Mouse (Mus musculus) cerebellum, postnatal 36 days (tissue): ENCODE results near the gene Nup93.

ENCODE experiments used
- DNase-seq, 2 experiments: peaks; one replicate each; pipeline ENCODE4 v3.0.0; 2021 to 2022; ENCODE audit warnings: mixed read lengths in 2 of 2

The Nup93 gene

DNA sequence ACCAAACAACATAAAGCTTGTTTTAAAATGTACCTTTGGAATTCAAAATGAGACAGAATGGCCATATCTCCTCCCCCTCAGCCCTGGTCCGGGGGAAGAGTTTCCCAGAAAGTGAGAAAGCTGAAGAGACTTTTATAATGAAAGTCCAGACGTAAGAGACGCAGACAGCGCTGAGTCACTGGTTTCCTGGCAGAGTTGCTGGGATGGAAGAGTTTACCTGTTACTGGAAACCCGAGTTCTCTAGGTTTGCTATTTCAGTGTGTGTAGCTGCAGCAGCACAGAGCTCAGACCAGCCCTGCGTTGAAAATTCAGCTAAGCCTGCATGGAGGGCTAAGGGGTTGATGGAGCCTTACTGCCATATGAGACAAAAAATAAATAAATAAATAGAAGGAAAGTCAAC is 108.7 kb downstream of the Nup93 start:
- DNase-seq, result no peak

DNA sequence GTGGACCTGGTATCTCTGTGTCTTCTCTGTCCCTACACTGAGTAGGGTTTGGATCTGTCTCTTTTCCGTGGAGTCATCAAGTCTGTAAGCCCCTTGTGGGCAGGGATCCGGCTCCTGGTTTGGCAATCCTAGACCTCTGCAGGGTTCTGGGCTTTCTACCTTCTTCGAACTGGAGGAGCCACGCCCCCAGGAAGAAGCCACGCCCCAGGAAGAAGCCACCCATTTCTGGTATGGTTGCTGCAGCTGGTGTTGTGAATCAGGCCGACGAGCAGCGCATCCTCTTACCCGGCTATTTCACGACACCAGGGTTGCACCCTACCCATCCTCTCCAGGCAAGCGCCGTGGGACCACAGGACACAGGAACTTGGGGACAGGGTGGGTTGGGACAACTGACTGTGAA is 109.7 kb downstream of the Nup93 start:
- no peak for DNase-seq

DNA sequence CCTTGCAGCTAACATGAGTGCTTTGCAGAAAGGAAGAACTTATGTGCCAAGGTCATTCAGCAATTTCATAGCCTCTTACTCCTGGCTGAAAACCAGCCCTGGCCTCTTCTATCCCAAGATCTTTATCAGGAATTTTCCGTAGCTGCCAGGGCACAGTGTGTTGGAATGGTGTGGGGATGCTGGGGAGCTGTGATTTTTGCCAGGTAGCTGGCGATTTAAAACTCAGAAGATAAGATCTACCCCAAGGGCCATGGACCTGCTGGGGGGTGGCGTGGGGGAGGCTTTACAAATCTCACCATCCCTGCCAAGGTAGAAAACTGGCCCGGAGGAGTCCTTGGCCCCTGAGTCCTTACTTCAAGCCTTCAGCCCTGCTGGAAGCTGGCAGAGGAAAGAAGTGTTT is 111.7 kb downstream of the Nup93 start:
- no peak for DNase-seq

DNA sequence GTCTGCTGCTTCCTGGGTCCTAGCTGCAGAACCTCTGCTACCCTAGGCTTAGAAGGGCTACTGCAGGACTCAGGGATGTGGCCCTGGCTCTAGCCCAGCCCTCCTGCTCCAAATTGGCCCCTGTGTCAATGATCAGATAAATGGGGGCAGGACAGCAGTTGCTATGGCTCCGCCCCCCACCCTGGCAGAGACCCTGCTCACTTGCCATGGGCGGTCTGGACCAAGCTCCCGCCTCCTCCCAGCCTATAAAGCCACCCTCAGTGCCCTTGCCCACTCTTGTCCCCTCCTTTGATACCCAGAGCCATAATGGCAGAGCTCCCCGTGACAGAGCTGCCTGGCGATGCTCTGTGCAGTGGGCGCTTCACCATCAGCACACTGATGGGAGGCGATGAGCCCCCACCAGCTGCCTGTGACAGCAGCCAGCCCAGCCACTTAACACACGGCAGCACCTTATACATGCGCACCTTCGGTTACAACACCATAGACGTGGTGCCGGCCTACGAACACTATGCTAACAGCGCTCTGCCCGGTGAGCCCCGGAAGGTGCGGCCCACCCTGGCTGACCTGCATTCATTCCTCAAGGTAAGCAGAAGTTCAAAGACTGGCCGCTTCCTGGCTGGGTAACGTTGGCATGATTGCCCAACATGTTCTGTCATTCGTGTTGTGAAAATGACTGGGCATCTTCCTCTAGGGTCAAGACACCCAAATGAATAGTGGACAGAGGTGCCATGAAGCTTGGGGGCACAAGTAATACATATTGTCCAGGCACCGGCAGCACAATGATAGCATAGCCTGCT is 114.8 kb downstream of the Nup93 start, which contains the start of gene Slc12a3:
Gene Slc12a3 (plus strand): TSS at position 270 of the 797 bp plus-strand sequence.
- no peak for DNase-seq

DNA sequence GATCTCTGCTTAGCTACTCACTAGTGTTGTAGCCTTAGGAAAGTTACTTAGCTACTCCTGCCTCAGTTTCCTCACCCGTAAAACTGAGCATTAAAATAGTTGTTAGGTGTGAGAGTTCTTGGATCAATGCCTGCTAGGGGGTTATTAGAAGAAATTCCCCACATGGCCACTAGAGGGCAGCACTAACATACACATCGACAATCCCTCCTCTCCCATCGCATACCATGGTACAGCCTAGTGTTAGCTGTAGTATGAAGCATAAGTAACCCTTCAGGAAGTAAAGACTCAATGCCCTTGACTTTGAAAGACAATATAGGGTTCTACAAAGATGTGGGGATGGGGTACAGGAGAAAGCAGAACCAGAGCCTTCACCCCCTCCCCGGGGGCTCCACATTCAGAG is 116.4 kb downstream of the Nup93 start:
- DNase-seq, result peak in 1 of 2 experiments; percentile 37

DNA sequence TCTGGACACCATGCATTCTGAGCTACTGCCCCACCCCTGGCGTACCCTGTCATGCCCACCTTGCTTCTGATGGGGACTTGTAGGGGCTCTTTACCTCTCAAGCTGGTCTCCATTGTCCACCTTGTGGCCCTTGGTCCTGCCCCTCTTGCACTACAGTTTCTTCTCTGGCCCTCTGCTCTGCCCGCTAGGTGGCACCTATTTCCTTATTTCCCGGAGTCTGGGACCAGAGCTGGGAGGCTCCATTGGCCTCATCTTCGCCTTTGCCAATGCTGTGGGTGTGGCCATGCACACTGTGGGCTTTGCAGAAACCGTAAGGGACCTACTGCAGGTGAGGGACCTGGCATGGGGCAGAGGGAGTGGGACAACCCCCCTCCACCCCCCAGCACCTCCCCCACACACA is 119.0 kb downstream of the Nup93 start:
- DNase-seq, result no peak

DNA sequence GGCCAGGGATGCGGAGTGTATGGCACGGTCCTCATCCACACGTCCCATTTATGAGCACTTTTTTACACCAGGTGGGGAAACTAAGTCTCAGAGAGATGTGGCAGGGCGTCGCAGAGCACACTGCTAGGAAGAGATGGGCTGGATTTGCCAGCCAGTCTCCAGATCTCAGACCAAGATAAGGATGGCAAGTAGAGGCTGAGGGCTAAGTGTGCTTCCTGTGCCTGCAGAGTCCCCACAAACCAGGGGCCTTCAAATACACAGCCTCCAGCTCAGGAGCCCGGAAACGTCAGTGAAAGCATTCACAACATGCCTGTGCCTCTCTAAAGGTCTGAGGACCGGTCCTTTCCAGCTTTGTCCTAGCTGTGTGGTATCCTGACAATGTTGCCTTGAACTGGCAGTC is 123.2 kb downstream of the Nup93 start:
- no peak for DNase-seq

DNA sequence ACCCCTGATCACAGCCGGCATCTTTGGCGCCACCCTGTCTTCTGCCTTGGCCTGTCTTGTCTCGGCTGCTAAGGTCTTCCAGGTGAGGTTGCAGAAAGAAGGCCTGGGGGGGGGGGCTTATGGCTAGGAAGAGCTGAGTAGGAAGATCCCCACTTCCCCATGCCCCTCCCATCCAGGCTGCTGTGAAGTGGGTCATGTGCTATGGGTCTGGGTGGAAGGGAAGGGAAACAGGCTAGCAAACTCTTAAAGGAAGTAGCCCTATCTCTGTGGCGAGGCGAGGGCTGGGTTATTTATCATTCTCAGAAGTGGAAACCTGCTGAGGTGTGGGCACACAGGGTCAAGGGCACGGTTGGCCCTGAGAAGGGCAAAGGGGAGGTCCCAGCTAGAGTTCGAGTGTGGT is 126.4 kb downstream of the Nup93 start:
- no peak for DNase-seq

DNA sequence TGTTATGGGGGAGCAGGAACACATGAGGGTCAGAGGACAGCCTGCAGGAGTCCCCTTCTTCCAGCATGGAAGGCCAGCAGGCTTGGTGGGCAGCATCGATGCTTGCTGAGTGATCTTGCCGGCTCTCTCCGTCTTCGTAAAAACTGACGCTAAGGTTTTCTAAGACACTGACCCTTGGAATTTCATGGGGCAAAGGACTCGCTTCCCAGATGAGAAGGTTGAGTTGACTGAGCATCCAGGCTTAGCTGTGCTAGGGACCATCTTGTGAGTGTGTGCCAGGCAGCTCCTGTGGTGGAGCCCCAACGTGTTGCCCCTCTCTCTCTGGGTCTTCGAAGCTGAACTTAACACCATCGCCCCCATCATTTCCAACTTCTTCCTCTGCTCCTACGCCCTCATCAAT is 128.3 kb downstream of the Nup93 start:
- no peak for DNase-seq

DNA sequence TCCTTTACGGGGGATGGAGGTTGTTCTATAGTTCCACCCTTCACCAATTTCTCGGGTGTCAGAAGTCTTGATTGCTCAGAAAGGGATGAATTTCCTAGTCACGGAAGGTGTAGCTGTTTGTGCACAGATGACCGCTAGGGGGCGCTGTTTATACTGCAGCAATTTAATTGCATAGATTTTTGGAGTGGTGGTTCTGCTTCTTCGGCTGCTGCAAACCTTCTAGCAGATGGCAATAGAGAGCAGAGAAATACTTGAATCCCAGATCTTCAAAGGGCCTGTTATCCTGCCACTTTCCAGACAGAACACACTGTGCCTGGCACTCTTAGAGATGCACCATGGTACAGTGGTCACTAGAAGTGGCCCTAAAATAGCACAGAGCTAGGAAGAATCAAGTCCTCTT is 128.9 kb downstream of the Nup93 start:
- peak; percentile 71 to 81 for DNase-seq

DNA sequence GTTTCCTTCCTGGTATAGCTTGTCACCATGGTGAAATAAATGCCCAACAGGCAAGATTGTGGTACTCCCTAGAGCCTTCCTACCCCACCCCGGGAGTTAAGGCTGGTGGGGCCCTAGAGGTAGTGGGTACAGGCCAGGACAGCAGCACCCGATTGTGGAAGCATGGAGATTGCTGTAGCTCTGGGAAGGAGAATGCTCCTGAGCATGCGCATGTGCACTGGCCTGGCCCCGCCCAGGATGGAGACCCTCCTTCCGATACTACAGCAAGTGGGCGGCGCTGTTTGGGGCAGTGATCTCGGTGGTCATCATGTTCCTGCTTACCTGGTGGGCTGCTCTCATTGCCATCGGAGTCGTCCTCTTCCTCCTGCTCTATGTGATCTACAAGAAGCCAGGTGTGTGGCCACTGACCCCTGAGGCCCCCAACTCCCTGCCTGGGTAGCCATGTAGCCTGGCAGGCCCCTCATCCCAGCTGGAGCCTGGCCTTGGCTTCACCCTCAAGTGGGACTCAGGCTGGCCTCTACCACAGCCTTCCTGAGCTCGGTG is 129.5 kb downstream of the Nup93 start:
- DNase-seq, result no peak

DNA sequence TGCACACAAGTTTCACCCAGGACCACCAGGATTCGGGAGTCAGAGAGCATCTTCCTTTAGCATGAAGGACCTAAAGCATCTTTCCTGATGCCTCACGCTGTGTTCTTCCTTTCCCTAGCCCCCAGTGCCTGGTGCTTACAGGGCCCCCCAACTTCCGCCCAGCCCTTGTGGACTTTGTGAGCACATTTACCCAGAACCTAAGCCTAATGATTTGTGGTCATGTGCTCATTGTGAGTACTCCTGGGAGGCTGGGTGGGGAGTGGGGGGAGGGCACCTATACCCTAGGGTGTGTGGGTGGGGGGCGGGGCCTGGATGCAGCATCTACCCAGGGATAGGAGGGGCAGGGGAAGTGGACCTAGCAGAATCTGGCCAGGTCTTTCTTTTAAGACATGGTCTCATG is 131.3 kb downstream of the Nup93 start:
- no peak for DNase-seq

DNA sequence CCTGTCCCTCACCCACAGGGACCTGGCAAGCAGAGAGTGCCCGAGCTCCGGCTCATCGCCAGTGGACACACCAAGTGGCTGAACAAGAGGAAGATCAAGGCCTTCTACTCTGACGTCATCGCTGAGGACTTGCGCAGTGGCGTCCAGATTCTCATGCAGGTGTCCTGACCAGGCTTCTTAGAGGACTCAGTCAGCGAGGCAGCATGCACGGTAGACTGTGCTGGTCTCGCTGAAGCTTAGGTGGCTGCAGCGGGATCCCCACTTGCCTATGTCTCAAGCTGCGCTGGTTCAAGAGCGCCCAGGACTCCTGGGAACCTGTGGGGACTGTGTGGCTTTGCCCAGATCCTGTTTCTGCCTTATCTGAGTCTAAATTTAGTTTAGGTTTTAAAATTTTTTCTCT is 131.9 kb downstream of the Nup93 start:
- no peak for DNase-seq

DNA sequence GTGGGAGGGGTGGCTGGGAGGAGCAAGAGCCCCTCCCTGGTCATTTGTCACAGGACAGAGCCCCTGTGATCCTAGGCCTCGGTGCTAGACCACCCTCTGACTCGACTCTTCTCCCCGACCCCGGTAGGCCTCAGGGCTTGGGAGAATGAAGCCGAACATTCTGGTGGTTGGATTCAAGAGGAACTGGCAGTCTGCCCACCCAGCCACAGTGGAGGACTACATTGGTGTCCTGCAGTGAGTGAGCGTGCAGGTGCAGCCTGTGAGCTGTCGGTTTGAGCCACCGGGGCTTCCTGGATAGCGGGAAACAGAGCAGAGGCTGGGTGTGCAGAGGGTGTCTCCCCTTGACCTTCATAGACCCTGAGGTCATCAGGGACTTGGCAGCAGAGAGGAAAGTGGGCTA is 134.1 kb downstream of the Nup93 start:
- DNase-seq, result no peak

DNA sequence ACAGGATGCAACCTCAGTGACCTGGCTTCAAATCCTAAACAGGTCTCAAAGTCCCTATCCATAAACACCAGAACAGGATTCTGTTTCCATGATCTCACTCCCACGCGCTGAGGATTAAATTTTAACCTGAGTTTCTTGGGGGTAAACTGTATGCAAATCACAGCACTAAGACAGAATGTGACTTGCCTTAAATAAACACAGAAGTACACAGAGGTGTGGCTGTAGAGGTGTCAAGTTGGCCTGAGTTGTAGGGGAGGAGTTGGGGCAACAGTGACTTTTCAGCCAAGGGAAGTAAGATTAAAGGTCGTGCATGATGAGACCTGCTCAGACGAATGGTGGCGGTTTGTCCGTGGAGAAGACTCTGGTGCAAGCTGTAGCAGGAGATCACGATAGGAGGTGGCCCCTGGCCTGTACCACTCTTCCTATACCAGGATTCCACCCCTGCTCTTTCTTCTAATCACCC is 139.7 kb downstream of the Nup93 start:
- no peak for DNase-seq

DNA sequence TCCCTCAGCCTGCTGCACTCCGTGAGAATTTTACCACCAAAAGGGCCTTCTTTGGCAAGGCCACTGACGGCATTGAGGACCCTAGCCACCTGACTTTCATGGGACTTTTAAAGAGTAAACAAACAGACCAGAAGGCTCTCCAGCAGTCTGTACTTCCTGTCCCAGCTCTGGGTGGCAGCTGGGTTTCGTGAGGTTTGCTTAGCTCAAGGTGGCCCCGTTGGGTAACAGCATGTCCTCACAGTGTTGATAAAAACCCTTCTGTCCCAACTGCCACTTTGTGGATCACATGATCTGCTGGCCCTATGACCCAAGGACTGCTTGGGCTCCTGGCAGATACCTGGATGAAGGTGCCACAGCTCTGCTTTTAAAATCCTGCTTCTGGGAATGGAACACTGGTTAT is 140.2 kb downstream of the Nup93 start:
- no peak for DNase-seq

DNA sequence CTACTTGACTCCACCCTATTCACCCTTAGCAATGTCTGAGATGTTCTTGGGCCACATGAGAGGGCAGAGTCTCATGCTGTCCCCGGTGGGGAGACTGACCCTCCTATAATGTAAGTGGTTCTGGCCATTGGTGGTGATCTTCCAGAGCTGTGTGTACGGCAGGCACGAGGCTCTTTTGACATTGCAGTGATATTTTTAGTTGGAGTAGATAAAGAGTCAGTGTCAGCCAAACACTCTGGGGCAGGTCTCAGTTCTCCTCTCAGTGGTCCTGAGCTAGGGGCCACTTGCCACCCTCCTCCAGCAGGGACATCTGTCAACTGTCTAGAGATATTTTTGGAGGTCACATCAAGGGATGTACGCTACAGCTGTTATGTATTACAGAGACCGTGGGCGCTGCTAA is 142.9 kb downstream of the Nup93 start:
- no peak for DNase-seq

DNA sequence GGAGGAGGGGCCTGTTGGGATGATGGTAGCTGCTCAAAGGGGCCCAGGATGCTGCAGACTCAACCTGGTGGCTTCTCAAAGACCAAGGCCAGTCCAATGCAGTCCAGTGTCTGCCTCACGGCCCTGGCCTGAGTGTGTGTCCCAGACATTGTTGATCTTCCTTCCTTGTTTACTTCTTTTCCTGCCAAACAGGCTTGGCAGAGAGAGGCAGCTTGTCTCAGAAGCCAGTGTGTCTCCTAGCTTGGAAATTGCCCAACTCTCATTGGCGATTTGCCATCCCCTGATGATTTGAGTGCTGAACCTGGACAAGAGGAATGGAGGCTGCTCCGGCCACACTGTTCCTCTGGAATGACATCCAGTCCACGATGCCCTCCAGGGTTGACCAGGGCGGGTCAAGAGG is 144.2 kb downstream of the Nup93 start:
- peak; percentile 80 to 83 for DNase-seq

DNA sequence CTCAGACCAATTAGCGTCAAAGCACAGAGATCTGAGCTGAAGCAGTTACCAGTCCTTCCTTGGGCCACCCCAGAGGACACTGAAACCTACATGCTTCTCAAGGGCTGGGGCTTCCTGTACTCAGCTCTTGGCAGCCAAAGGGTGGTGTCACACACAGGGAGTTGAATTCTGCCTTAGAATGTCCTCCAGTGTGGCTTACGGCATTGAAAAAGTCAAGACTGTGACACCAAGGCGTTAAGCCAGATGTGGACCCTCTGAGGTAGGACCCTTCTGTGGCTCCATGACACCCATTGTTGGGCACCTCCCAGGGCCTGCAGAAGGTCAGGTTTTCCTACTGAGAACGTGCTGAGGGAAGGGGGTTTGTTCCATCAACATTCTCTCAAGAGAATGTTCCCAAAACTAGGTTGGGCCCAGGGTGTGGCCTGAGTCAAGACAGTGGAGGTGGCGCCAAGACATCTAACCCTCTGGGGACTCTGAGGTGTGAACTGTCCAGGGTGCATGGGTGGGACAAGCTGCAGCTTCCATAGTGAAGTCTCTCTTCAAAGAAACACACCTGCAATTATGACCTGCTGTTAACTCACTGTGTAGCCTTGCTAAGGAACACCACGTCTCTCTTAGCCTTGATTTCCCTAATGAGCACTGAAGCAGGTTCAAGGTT is 147.5 kb downstream of the Nup93 start:
- DNase-seq, result no peak

DNA sequence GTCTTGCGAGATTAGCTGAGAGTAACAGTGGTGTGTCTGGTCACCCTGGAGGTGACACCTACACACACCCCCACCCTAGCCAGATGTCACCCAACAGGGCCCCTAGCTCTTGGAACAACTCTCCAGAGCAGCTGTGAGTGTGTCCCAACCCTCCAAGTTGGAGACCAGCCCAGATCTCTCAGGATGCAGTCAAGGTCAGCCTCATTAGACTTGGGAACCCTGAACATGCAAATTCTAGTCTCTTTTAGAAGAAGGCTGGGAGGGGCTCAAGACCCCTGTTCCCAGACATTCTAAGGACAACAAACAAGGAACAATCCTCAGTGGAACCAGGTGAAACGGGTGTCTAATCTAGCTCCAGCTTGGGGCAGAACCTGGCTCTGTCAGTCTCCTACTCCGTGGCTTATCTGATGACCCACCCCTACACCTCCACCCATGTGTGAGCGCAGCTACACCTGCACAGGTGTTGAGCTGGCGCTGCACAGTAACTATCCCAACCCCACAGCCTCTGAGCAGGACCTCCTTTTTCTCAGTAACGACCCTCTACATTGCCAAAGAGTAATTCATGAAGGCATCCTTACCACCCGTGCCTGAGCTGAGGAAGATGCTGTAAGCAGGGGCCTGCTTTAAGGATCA is 148.4 kb downstream of the Nup93 start:
- DNase-seq, result no peak

DNA sequence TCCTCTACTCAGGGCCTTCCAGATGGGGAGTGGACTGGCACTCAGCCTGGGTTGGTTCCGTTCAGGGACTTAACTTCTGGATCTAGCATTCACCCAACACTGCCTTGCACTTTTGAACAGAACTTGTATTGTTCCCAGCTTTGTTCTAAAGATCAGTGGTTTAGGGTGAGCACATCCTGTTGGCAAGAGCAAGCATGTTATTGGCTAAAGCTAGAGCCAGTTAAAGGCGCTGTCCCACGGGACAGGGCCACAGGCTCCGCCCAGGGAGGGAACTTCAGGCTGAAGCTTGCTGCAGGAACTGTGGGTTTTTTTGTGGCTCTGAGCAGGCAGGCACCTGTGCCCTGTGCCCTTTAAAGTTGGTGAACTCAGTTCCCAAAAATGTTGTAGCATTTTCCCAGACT is 148.9 kb downstream of the Nup93 start:
- DNase-seq, result no peak

DNA sequence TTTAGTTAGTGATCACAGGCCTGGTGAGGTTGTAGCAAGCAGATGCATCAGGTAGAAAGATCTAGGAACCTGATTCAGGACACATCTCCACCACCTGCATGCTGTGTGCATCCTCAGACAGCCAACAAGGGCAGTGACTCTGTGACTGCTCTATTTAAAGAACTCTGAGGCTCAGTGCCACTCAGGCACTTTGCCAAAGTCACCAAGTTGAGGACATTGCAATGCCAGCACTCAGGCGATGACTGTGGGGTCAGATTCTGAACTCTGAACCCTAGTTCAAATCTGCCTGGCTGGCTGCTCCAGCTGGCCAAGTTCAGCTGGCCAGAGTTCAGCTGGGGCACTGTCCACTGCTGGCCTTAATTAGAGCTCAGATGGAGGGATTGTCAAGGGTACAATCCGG is 149.5 kb downstream of the Nup93 start:
- DNase-seq, result peak in 1 of 2 experiments; percentile 25

DNA sequence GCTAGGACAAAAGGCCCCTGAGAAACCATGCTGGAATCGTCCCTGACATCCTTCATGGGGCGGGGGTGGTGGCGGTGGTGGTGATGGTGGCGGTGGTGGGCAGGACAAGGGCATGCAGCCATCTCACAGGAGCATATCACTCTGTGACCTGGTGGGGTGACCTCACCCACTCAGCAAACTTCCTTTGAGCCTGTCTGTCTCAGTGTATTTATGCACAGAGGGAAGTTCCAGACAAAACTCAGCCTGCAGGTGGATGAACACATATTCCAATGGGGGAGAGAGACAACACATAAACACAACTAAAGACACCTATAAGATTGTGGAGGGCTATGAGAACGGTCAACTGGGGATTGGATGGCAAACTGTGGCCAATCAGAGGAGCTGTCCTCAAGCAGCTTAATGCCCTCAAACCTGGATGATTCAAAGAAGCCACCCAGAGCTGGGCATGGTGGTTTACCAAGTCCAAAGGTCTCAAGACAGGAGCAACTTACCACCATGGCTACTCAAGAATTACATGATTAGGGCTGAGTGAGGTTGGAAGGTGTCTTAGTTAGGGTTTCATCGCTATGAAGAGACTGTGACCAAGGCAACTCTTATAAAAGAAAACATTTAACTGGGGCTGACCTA is 150.4 kb downstream of the Nup93 start:
- DNase-seq, result no peak
